Comparison of ENCODE assay signal across 8 mouse cellular contexts in the genomic region with DNA sequence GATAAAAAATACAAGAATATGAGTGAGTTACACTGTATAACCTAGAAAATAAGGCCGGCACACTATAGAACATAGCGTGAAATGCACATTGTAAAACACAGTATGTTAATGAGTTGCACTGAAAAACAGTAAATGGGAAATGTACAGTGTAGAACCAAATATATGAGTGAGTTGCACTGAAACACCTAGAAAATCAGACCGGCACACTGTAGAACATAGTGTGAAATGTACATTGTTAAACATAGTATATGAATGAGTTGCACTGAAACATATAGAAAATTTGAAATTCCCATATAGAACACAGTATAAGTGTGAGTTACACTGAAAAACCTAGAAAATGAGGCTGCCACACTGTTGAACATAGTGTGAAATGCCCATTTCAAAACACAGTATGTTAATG.
DNase-seq lines count a peak whose midpoint lies in the region; ATAC-seq lines count a peak whose summit lies in the region.
"Had no signal": no experiment of that assay in that cellular context is flagged by ENCODE, and none has a peak within 500 bp of the region (broad histone marks: within the 10 kb centered on the region; RNA-seq: fewer than 3 reads in every experiment).

No protein-coding gene starts in this region.

- peaks cover 3% of the 10 kb centered on the region; the same call in 1 of the 2 replicates for H3K9me3 ChIP-seq in heart, embryonic 13.5 days
- peaks cover 3% of the 10 kb centered on the region; the same call in 1 of the 2 replicates for H3K9me3 ChIP-seq in midbrain, embryonic 15.5 days
- H3K9me3 ChIP-seq: megakaryocyte, embryonic 14.5 days had no signal

- no peak overlapping the region for H3K4me2 ChIP-seq in heart, embryonic 13.5 days
- H3K4me2 ChIP-seq in midbrain, embryonic 15.5 days = no peak overlapping the region

- WGBS in heart, embryonic 13.5 days = 56% methylated on average over 3 of the region's 3 CpGs
- 70% methylated on average over 3 of the region's 3 CpGs for WGBS in large intestine, adult 2 months
- 62% methylated on average over 3 of the region's 3 CpGs for WGBS in midbrain, embryonic 15.5 days

- no peaks in the 10 kb centered on the region for H3K27me3 ChIP-seq in heart, embryonic 13.5 days (replicated peaks)
- no peaks in the 10 kb centered on the region for H3K27me3 ChIP-seq in midbrain, embryonic 15.5 days (replicated peaks)
- H3K27me3 ChIP-seq: megakaryocyte, embryonic 14.5 days had no signal

- no peaks in the 10 kb centered on the region for H3K4me1 ChIP-seq in heart, embryonic 13.5 days
- H3K4me1 ChIP-seq in midbrain, embryonic 15.5 days = no peaks in the 10 kb centered on the region
- H3K4me1 ChIP-seq: megakaryocyte, embryonic 14.5 days had no signal

- ATAC-seq in heart, embryonic 13.5 days (ENCODE audit: extremely low read depth, insufficient number of reproducible peaks, low FRiP score, low TSS enrichment) = peak; percentile 100
- peak; percentile 99 for ATAC-seq in midbrain, embryonic 15.5 days (replicated peaks)

- DNase-seq in urinary bladder, postnatal 25 days (ENCODE audit: low spot score) = peak; percentile 17
- DNase-seq in urinary bladder, postnatal 36 days (ENCODE audit: low spot score in 2 of 2) = no peak
- peak; percentile 78 for DNase-seq in c-Kit-positive CD71-positive TER-119-positive erythroid progenitor cells, embryonic 14.5 days (ENCODE audit: low spot score)
- DNase-seq in large intestine, adult 2 months (ENCODE audit: low read depth, low spot score) = peak; percentile 87
- no peak for DNase-seq in B cell, adult 2 months

- no peak overlapping the region for H3K9ac ChIP-seq in heart, embryonic 13.5 days
- H3K9ac ChIP-seq in midbrain, embryonic 15.5 days = no peak overlapping the region

- no peak overlapping the region for H3K4me3 ChIP-seq in heart, embryonic 13.5 days
- no peak overlapping the region for H3K4me3 ChIP-seq in midbrain, embryonic 15.5 days
- H3K4me3 ChIP-seq: megakaryocyte, embryonic 14.5 days had no signal

- H3K36me3 ChIP-seq in heart, embryonic 13.5 days = no peaks in the 10 kb centered on the region
- H3K36me3 ChIP-seq in midbrain, embryonic 15.5 days (replicated peaks) = no peaks in the 10 kb centered on the region

- no peak overlapping the region for H3K27ac ChIP-seq in heart, embryonic 13.5 days (replicated peaks)
- no peak overlapping the region for H3K27ac ChIP-seq in midbrain, embryonic 15.5 days

Comparison
In these comparisons a context has a peak if more than half of its experiments do, and no peak if none do; other contexts are left out.
1. DNase-seq: peak in urinary bladder, postnatal 25 days (single experiment), c-Kit-positive CD71-positive TER-119-positive erythroid progenitor cells, embryonic 14.5 days (single experiment) and large intestine, adult 2 months (single experiment); none in urinary bladder, postnatal 36 days (0 of 2) and B cell, adult 2 months (0 of 2).